Mouse (Mus musculus): ENCODE results near the gene B4galt2.

GRCm38 (mm10) chr4:117885093-117885492 lies 1.8 kb upstream of the B4galt2 start:
- TF ChIP-seq CTCF (IDR thresholded peaks at IDR 0.05; ENCODE audit: low read depth) (no peak), EP300 (optimal IDR thresholded peaks at IDR 0.05) (no peak)
